Mouse (Mus musculus): ENCODE measurements around the gene Ephx4.

GRCm38 (mm10) chr5:107448784-107449183 is 46.2 kb downstream of the Ephx4 start:
- TF ChIP-seq POLR2A (IDR thresholded peaks at IDR 0.05; ENCODE audit: low read depth, low read length) (no peak), CTCF (IDR thresholded peaks at IDR 0.05; ENCODE audit: extremely low read depth, insufficient read depth, insufficient read length, insufficient replicate concordance) (no peak)

Measured in spleen, adult 2 months (tissue).